In genomic region chr17:75443064-75443621, GRCm38 (mm10) we compare ENCODE assay signal across 11 mouse cellular contexts. TPM values are rescaled to one million over a fixed set of nuclear protein-coding genes. Genes with fewer than 3 reads are reported as not detected.
A peak's percentile ranks its signal among the peaks of the same experiment; 100 is the strongest.
DNase-seq lines count a peak whose midpoint lies in the region; ATAC-seq lines count a peak whose summit lies in the region.
"Had no signal": no experiment of that assay in that cellular context is flagged by ENCODE, and none has a peak within 500 bp of the region (broad histone marks: within the 10 kb centered on the region; RNA-seq: fewer than 3 reads in every experiment).

No protein-coding gene starts in this region.

- WGBS in heart, embryonic 12.5 days: 47% methylated on average over 5 of the region's 6 CpGs
- WGBS in embryonic facial prominence, embryonic 15.5 days: 40% methylated on average over 6 of the region's 6 CpGs

- no peak for ATAC-seq in heart, embryonic 12.5 days (ENCODE audit: insufficient number of reproducible peaks, low FRiP score)
- no peak for ATAC-seq in embryonic facial prominence, embryonic 15.5 days (ENCODE audit: insufficient number of reproducible peaks, low FRiP score, low TSS enrichment, low read depth)
- no peak for ATAC-seq in megakaryocyte, adult 5-6 weeks (ENCODE audit: poor library complexity, severe bottlenecking)
- ATAC-seq: intestine, embryonic 15.5 days had no signal

- peaks cover 5% of the 10 kb centered on the region; the same call in 1 of the 2 replicates for H3K9me3 ChIP-seq in heart, embryonic 12.5 days (replicated peaks)
- H3K9me3 ChIP-seq in embryonic facial prominence, embryonic 15.5 days (replicated peaks): no peaks in the 10 kb centered on the region
- H3K9me3 ChIP-seq: intestine, embryonic 15.5 days had no signal

- H3K36me3 ChIP-seq in heart, embryonic 12.5 days: no peaks in the 10 kb centered on the region
- H3K36me3 ChIP-seq in embryonic facial prominence, embryonic 15.5 days: no peaks in the 10 kb centered on the region
- H3K36me3 ChIP-seq: intestine, embryonic 15.5 days had no signal

- H3K4me1 ChIP-seq in heart, embryonic 12.5 days (replicated peaks): peaks cover 21% of the 10 kb centered on the region
- peaks cover 5% of the 10 kb centered on the region; the same call in 1 of the 2 replicates for H3K4me1 ChIP-seq in embryonic facial prominence, embryonic 15.5 days
- H3K4me1 ChIP-seq: intestine, embryonic 15.5 days had no signal

- H3K4me2 ChIP-seq in heart, embryonic 12.5 days: no peak overlapping the region
- no peak overlapping the region for H3K4me2 ChIP-seq in embryonic facial prominence, embryonic 15.5 days (replicated peaks)
- H3K4me2 ChIP-seq: intestine, embryonic 15.5 days had no signal

- no peak for DNase-seq in heart, adult 8-10 months (ENCODE audit: low spot score)
- peak; percentile 40 for DNase-seq in NIH3T3 (ENCODE audit: low read depth)
- DNase-seq in left cerebral cortex, postnatal 36 days (ENCODE audit: low spot score in 2 of 2): peak; percentile 55 to 59
- no peak for DNase-seq in adrenal gland, adult 2 months
- no peak for DNase-seq in testis, postnatal 14 days (ENCODE audit: low spot score)
- DNase-seq: thymus, adult 2 months had no signal

- H3K4me3 ChIP-seq in heart, embryonic 12.5 days: no peak overlapping the region
- H3K4me3 ChIP-seq in embryonic facial prominence, embryonic 15.5 days (replicated peaks): no peak overlapping the region
- H3K4me3 ChIP-seq: intestine, embryonic 15.5 days had no signal

- no peaks in the 10 kb centered on the region for H3K27me3 ChIP-seq in heart, embryonic 12.5 days (replicated peaks)
- no peaks in the 10 kb centered on the region for H3K27me3 ChIP-seq in embryonic facial prominence, embryonic 15.5 days
- H3K27me3 ChIP-seq: intestine, embryonic 15.5 days had no signal

- intact Hi-C loops in left cerebral cortex, postnatal 36 days (cut with DNase I): no loop called here

- H3K9ac ChIP-seq in heart, embryonic 12.5 days: no peak overlapping the region
- H3K9ac ChIP-seq in embryonic facial prominence, embryonic 15.5 days: no peak overlapping the region
- H3K9ac ChIP-seq: intestine, embryonic 15.5 days had no signal

- 0 out of 2 replicates have a peak overlapping the region, but pooled peaks have one; percentile 8 for H3K27ac ChIP-seq in heart, embryonic 12.5 days (ENCODE audit: poor library complexity, severe bottlenecking)
- H3K27ac ChIP-seq in embryonic facial prominence, embryonic 15.5 days (replicated peaks): peak overlapping the region; percentile 65; the same call in 1 of the 2 replicates
- H3K27ac ChIP-seq: intestine, embryonic 15.5 days had no signal

RNA-seq across cellular contexts. Expression of gene Rasgrp3, which starts 7.4 kb away (rescaled TPM):
- 16.7 and 17.1 TPM in 2 replicates for polyA plus RNA-seq in heart, embryonic 12.5 days (2016; fragmentation: Nextera tagmentation; extraction: Ambion mirVana)
- 10 to 100 TPM; 19.3 to 34.3 (median 30.2) TPM for total RNA-seq in heart, adult 8-10 months (2022)
- 10.8 and 12.0 TPM in 2 replicates for polyA plus RNA-seq in embryonic facial prominence, embryonic 15.5 days (2015; fragmentation: Nextera tagmentation; extraction: Ambion mirVana)
- 1 to 10 TPM; 9.0 to 9.9 TPM for total RNA-seq in left cerebral cortex, postnatal 36 days (2021)
- total RNA-seq in megakaryocyte, adult 5-6 weeks (2015): 0.30 TPM in 1 of 2 replicates, not detected in the other
- 0.04 and 0.12 TPM in 2 replicates for total RNA-seq in megakaryocyte, adult 5-6 weeks (2017)
- 10 to 100 TPM; 12.5 to 19.9 TPM for total RNA-seq in adrenal gland, adult 2 months (2021)
- polyA plus RNA-seq in adrenal gland, adult 2 months (2012; rRNA removed): 1.5 and 1.8 TPM in 2 replicates
- total RNA-seq: MEL had no signal

Comparison
In these comparisons a context has a peak if more than half of its experiments do, and no peak if none do; other contexts are left out.
1. DNase-seq: peak in NIH3T3 (single experiment) and left cerebral cortex, postnatal 36 days (2 of 2); none in heart, adult 8-10 months (single experiment), adrenal gland, adult 2 months (single experiment) and testis, postnatal 14 days (single experiment).
2. RNA of gene Rasgrp3, which starts 7.4 kb away (total RNA-seq): 19.3 to 34.3 TPM in heart, adult 8-10 months, 12.5 to 19.9 TPM in adrenal gland, adult 2 months and 9.0 to 9.9 TPM in left cerebral cortex, postnatal 36 days; 0.04 to 0.30 TPM in megakaryocyte, adult 5-6 weeks; every median in the first group is over 4 times any median in the second.